Mouse (Mus musculus) thymus, adult 2 months (tissue): ENCODE data around the gene Mapk1. TPM values are rescaled to one million over a fixed set of nuclear protein-coding genes. Genes with fewer than 3 reads are reported as not detected.

Experiments used
- DNase-seq: peaks from one replicate; pipeline ENCODE4 v3.0.0; 2021
- H3K27ac ChIP-seq: fragments of 200-500 bp; 2 replicates; pipeline ENCODE4 v1.5.1; 2012; ENCODE audit warnings: low read length, control low read depth; ENCODE audit not compliant: control insufficient read depth, insufficient read depth
- H3K27me3 ChIP-seq: fragments of 200-500 bp; 2 replicates; pipeline ENCODE4 v1.6.1; 2012; ENCODE audit warnings: mild to moderate bottlenecking, low read length, moderate library complexity, mixed read lengths; ENCODE audit not compliant: control insufficient read depth, insufficient read depth
- H3K36me3 ChIP-seq: fragments of 200-500 bp; 2 replicates; pipeline ENCODE4 v1.6.1; 2012; ENCODE audit warnings: mild to moderate bottlenecking, low read length, moderate library complexity; ENCODE audit not compliant: control insufficient read depth, insufficient read depth
- H3K4me1 ChIP-seq: fragments of 200-500 bp; replicated peaks from 2 replicates; pipeline ENCODE4 v1.6.1; 2012; ENCODE audit warnings: low read length; ENCODE audit not compliant: control insufficient read depth, insufficient read depth
- H3K4me3 ChIP-seq: fragments of 200-500 bp; 2 replicates; pipeline ENCODE4 v1.5.1; 2012; ENCODE audit warnings: mild to moderate bottlenecking, low read length, control low read depth, moderate library complexity; ENCODE audit not compliant: control insufficient read depth, insufficient read depth
- CTCF ChIP-seq: fragments of 200-500 bp; IDR thresholded peaks from 2 replicates; pipeline ENCODE4 v1.5.1; 2012; ENCODE audit warnings: mild to moderate bottlenecking, control low read depth, low read length, moderate library complexity, borderline replicate concordance; ENCODE audit not compliant: control insufficient read depth, poor library complexity, insufficient read depth; ENCODE audit errors: extremely low read depth
- POLR2A ChIP-seq: fragments of 200-500 bp; IDR thresholded peaks from 2 replicates; pipeline ENCODE4 v1.6.1; 2012; ENCODE audit warnings: mild to moderate bottlenecking, low read length, control low read depth, moderate library complexity; ENCODE audit not compliant: control insufficient read depth, poor library complexity, insufficient read depth; ENCODE audit errors: extremely low read depth
- WGBS: fragments of 180-500 bp; shearing (Covaris S2); methylation state at CpG from one replicate; pipeline ENCODE4 v1.1.7; 2018; 5-methylcytosine and 5-hydroxymethylcytosine counted together
- polyA plus RNA-seq: library from polyadenylated mRNA; depleted of rRNA; stranded (reverse); fragments of >200 nt; gene quantifications from 2 replicates; pipeline ENCODE4 v1.2.3, GENCODE M21; 2012

Mapk1 gene
- polyA plus RNA-seq, 1 experiment, result 126 TPM

GRCm38 (mm10) chr16:17033754-17034153 lies 50.6 kb downstream of the Mapk1 start:
- no peaks in the 10 kb centered on the region for H3K4me1 ChIP-seq
- peaks cover 55% of the 10 kb centered on the region for H3K36me3 ChIP-seq
- TF ChIP-seq POLR2A (no peak), CTCF (no peak)
- no peaks in the 10 kb centered on the region for H3K27me3 ChIP-seq
- H3K4me3 ChIP-seq, result no peak overlapping the region
- DNase-seq, result no peak
- 98% methylated on average over 2 of the region's 2 CpGs for WGBS
- H3K27ac ChIP-seq, result no peak overlapping the region

DNA sequence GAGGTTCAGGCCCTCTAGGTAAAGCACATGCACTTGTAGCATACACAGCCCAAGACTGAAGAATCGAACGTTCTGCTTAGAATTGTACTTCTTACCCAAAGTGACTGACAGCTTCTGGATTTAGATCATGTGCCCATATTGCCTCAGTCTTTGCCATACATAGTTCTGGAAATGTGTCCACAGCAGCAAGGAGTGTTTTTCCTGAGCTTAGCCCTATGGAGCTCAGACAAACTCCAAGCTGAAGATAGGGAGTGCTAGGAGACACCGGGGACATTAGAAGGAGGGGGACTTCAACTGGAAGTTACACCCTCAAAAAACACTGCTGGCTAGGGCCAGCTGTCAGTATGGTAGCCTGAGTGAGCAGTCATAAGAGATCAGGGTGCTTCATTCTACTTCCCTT lies 57.5 kb downstream of the Mapk1 start:
- Histone ChIP-seq H3K4me3 (no peak overlapping the region), H3K27me3 (no peaks in the 10 kb centered on the region), H3K4me1 (no peaks in the 10 kb centered on the region), H3K27ac (no peak overlapping the region), H3K36me3 (peaks cover 67% of the 10 kb centered on the region)
- 95% methylated on average over 3 of the region's 3 CpGs for WGBS
- no peak for TF ChIP-seq CTCF
- no peak for TF ChIP-seq POLR2A
- no peak for DNase-seq

- no peak for DNase-seq
- Histone ChIP-seq H3K4me3 (no peak overlapping the region), H3K27ac (no peak overlapping the region), H3K36me3 (peaks cover 66% of the 10 kb centered on the region), H3K4me1 (no peaks in the 10 kb centered on the region), H3K27me3 (no peaks in the 10 kb centered on the region)
- 98% methylated on average over 1 of the region's 1 CpGs for WGBS
- TF ChIP-seq POLR2A, result no peak
- no peak for TF ChIP-seq CTCF
These were observed 58.2 kb downstream of the Mapk1 start for GRCm38 (mm10) chr16:17041417-17041816.

DNA sequence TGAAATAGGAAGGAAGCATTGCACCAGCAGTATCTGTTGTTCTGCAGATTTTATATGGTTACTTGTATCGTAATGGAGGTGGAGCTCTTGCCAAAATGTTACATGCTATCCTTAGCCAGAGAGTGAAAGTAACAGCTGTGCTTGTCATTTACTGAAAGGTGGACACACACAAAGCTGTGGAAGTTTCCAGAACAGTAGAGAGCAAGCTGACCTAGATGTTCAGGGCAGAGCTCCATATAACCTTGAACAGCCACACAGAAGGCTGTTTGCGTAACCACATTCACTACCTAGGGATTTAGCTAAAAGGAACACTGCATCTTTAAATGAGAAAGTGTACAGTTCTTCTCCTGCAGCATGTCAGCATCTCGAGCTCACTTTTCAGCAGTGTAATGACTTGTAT lies 61.1 kb downstream of the Mapk1 start:
- no peak for DNase-seq
- Histone ChIP-seq H3K4me3 (no peak overlapping the region), H3K36me3 (peaks cover 61% of the 10 kb centered on the region), H3K27ac (no peak overlapping the region), H3K27me3 (no peaks in the 10 kb centered on the region), H3K4me1 (no peaks in the 10 kb centered on the region)
- 91% methylated on average over 3 of the region's 3 CpGs for WGBS
- TF ChIP-seq CTCF (no peak), POLR2A (no peak)

GRCm38 (mm10) chr16:17045287-17045686 lies 62.1 kb downstream of the Mapk1 start:
- TF ChIP-seq CTCF (no peak), POLR2A (no peak)
- Histone ChIP-seq H3K36me3 (peaks cover 53% of the 10 kb centered on the region), H3K27ac (no peak overlapping the region), H3K27me3 (no peaks in the 10 kb centered on the region), H3K4me3 (no peak overlapping the region), H3K4me1 (no peaks in the 10 kb centered on the region)
- 90% methylated on average over 3 of the region's 3 CpGs for WGBS
- DNase-seq, result no peak

GRCm38 (mm10) chr16:17049886-17050285 lies 66.7 kb downstream of the Mapk1 start:
- DNase-seq, result no peak
- TF ChIP-seq CTCF, result no peak
- no peak for TF ChIP-seq POLR2A
- H3K4me1 ChIP-seq, result no peaks in the 10 kb centered on the region
- no peak overlapping the region for H3K27ac ChIP-seq
- H3K27me3 ChIP-seq, result no peaks in the 10 kb centered on the region
- H3K36me3 ChIP-seq, result peaks cover 20% of the 10 kb centered on the region
- WGBS, result 100% methylated on average over 1 of the region's 1 CpGs
- no peak overlapping the region for H3K4me3 ChIP-seq

DNA sequence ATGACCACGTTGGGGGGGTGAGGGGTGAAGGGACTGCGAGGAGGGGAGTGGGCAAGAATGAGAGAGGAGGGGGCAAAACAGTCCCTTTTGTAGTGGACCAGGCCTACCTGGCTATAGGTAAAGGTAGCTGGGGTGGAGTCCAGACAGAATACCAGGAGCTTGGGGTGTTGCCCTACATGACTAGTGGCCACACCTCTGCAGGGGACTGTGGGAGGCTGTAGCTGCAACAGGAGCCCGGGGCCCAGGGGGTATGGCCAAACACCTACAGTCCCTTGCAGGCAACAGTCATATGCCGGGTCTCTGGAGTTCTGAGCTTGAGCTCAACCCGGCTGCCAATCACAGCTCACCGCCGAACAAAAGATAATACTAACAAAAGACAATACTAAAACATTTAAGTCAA lies 68.9 kb downstream of the Mapk1 start:
- no peak for DNase-seq
- no peak for TF ChIP-seq POLR2A
- no peak for TF ChIP-seq CTCF
- H3K36me3 ChIP-seq, result peaks cover 17% of the 10 kb centered on the region
- no peak overlapping the region for H3K4me3 ChIP-seq
- WGBS, result 80% methylated on average over 7 of the region's 7 CpGs
- no peaks in the 10 kb centered on the region for H3K27me3 ChIP-seq
- no peak overlapping the region for H3K27ac ChIP-seq
- H3K4me1 ChIP-seq, result no peaks in the 10 kb centered on the region
